Mouse (Mus musculus): ENCODE results near the gene Tapt1. TPM values are rescaled to one million over a fixed set of nuclear protein-coding genes. Genes with fewer than 3 reads are reported as not detected.

Tapt1 gene
- polyA plus RNA-seq, 1 experiment from 2014 or later, result 27.5 TPM

- no peak overlapping the region for H3K9ac ChIP-seq (ENCODE audit: low read depth, low read length)
- DNase-seq (ENCODE audit: low spot score) (no peak), ATAC-seq (ENCODE audit: low FRiP score) (no peak)
- no peaks in the 10 kb centered on the region for H3K9me3 ChIP-seq (ENCODE audit: control insufficient read depth, low read length)
- WGBS, result 79% methylated on average over 7 of the region's 7 CpGs
- H3K36me3 ChIP-seq (ENCODE audit: control insufficient read depth, insufficient read depth, low read length), result no peaks in the 10 kb centered on the region
- no peak overlapping the region for H3K4me2 ChIP-seq (replicated peaks; ENCODE audit: low read depth, low read length)
- no peaks in the 10 kb centered on the region for H3K4me1 ChIP-seq (replicated peaks; ENCODE audit: control insufficient read depth, insufficient read depth, low read length)
- no peaks in the 10 kb centered on the region for H3K27me3 ChIP-seq (ENCODE audit: control insufficient read depth, insufficient read depth, low read length)
- no peak overlapping the region for H3K27ac ChIP-seq (ENCODE audit: low read depth, low read length)
- H3K4me3 ChIP-seq (ENCODE audit: low read depth, low read length), result no peak overlapping the region
Observed at GRCm38 (mm10) chr5:44255756-44256398, 29.5 kb upstream of the Tapt1 start.

GRCm38 (mm10) chr5:44253449-44253848 lies 27.0 kb upstream of the Tapt1 start:
- ATAC-seq (ENCODE audit: low FRiP score), result no peak
- Histone ChIP-seq H3K9ac (ENCODE audit: low read depth, low read length) (no peak overlapping the region), H3K27ac (ENCODE audit: low read depth, low read length) (no peak overlapping the region), H3K36me3 (ENCODE audit: control insufficient read depth, insufficient read depth, low read length) (no peaks in the 10 kb centered on the region), H3K4me2 (replicated peaks; ENCODE audit: low read depth, low read length) (no peak overlapping the region), H3K4me1 (replicated peaks; ENCODE audit: control insufficient read depth, insufficient read depth, low read length) (no peaks in the 10 kb centered on the region), H3K4me3 (ENCODE audit: low read depth, low read length) (no peak overlapping the region), H3K9me3 (ENCODE audit: control insufficient read depth, low read length) (no peaks in the 10 kb centered on the region), H3K27me3 (ENCODE audit: control insufficient read depth, insufficient read depth, low read length) (no peaks in the 10 kb centered on the region)
- DNase-seq (ENCODE audit: low spot score), result no peak
- 89% methylated on average over 6 of the region's 6 CpGs for WGBS

GRCm38 (mm10) chr5:44252395-44252794 lies 26.0 kb upstream of the Tapt1 start:
- 81% methylated on average over 4 of the region's 4 CpGs for WGBS
- Histone ChIP-seq H3K9me3 (ENCODE audit: control insufficient read depth, low read length) (no peaks in the 10 kb centered on the region), H3K27ac (ENCODE audit: low read depth, low read length) (no peak overlapping the region), H3K36me3 (ENCODE audit: control insufficient read depth, insufficient read depth, low read length) (no peaks in the 10 kb centered on the region), H3K27me3 (ENCODE audit: control insufficient read depth, insufficient read depth, low read length) (no peaks in the 10 kb centered on the region), H3K4me3 (ENCODE audit: low read depth, low read length) (no peak overlapping the region), H3K4me1 (replicated peaks; ENCODE audit: control insufficient read depth, insufficient read depth, low read length) (no peaks in the 10 kb centered on the region), H3K4me2 (replicated peaks; ENCODE audit: low read depth, low read length) (no peak overlapping the region), H3K9ac (ENCODE audit: low read depth, low read length) (no peak overlapping the region)
- ATAC-seq (ENCODE audit: low FRiP score) (no peak), DNase-seq (ENCODE audit: low spot score) (no peak)

- Histone ChIP-seq H3K4me2 (replicated peaks; ENCODE audit: low read depth, low read length) (no peak overlapping the region), H3K4me3 (ENCODE audit: low read depth, low read length) (no peak overlapping the region), H3K27me3 (ENCODE audit: control insufficient read depth, insufficient read depth, low read length) (no peaks in the 10 kb centered on the region), H3K36me3 (ENCODE audit: control insufficient read depth, insufficient read depth, low read length) (no peaks in the 10 kb centered on the region), H3K9ac (ENCODE audit: low read depth, low read length) (no peak overlapping the region), H3K27ac (ENCODE audit: low read depth, low read length) (no peak overlapping the region), H3K9me3 (ENCODE audit: control insufficient read depth, low read length) (no peaks in the 10 kb centered on the region), H3K4me1 (replicated peaks; ENCODE audit: control insufficient read depth, insufficient read depth, low read length) (no peaks in the 10 kb centered on the region)
- no peak for DNase-seq (ENCODE audit: low spot score)
- ATAC-seq (ENCODE audit: low FRiP score), result no peak
- 91% methylated on average over 5 of the region's 5 CpGs for WGBS
Observed at GRCm38 (mm10) chr5:44250211-44250955, 24.0 kb upstream of the Tapt1 start.

- no peaks in the 10 kb centered on the region for H3K36me3 ChIP-seq (ENCODE audit: control insufficient read depth, insufficient read depth, low read length)
- H3K4me1 ChIP-seq (replicated peaks; ENCODE audit: control insufficient read depth, insufficient read depth, low read length), result no peaks in the 10 kb centered on the region
- no peak overlapping the region for H3K4me2 ChIP-seq (replicated peaks; ENCODE audit: low read depth, low read length)
- no peaks in the 10 kb centered on the region for H3K9me3 ChIP-seq (ENCODE audit: control insufficient read depth, low read length)
- no peaks in the 10 kb centered on the region for H3K27me3 ChIP-seq (ENCODE audit: control insufficient read depth, insufficient read depth, low read length)
- no peak for DNase-seq (ENCODE audit: low spot score)
- no peak overlapping the region for H3K4me3 ChIP-seq (ENCODE audit: low read depth, low read length)
- ATAC-seq (ENCODE audit: low FRiP score), result no peak
- no peak overlapping the region for H3K27ac ChIP-seq (ENCODE audit: low read depth, low read length)
- WGBS, result 89% methylated on average over 6 of the region's 6 CpGs
- no peak overlapping the region for H3K9ac ChIP-seq (ENCODE audit: low read depth, low read length)
Observed at GRCm38 (mm10) chr5:44249363-44249762, 22.9 kb upstream of the Tapt1 start.

- Histone ChIP-seq H3K36me3 (ENCODE audit: control insufficient read depth, insufficient read depth, low read length) (no peaks in the 10 kb centered on the region), H3K4me1 (replicated peaks; ENCODE audit: control insufficient read depth, insufficient read depth, low read length) (no peaks in the 10 kb centered on the region), H3K9me3 (ENCODE audit: control insufficient read depth, low read length) (no peaks in the 10 kb centered on the region), H3K27me3 (ENCODE audit: control insufficient read depth, insufficient read depth, low read length) (no peaks in the 10 kb centered on the region), H3K4me3 (ENCODE audit: low read depth, low read length) (no peak overlapping the region), H3K9ac (ENCODE audit: low read depth, low read length) (no peak overlapping the region), H3K4me2 (replicated peaks; ENCODE audit: low read depth, low read length) (no peak overlapping the region), H3K27ac (ENCODE audit: low read depth, low read length) (no peak overlapping the region)
- ATAC-seq (ENCODE audit: low FRiP score) (no peak), DNase-seq (ENCODE audit: low spot score) (no peak)
- 32% methylated on average over 11 of the region's 11 CpGs for WGBS
Observed at GRCm38 (mm10) chr5:44246493-44247217, 20.2 kb upstream of the Tapt1 start.

- H3K4me3 ChIP-seq (ENCODE audit: low read depth, low read length), result no peak overlapping the region
- no peaks in the 10 kb centered on the region for H3K4me1 ChIP-seq (replicated peaks; ENCODE audit: control insufficient read depth, insufficient read depth, low read length)
- H3K36me3 ChIP-seq (ENCODE audit: control insufficient read depth, insufficient read depth, low read length), result no peaks in the 10 kb centered on the region
- H3K4me2 ChIP-seq (replicated peaks; ENCODE audit: low read depth, low read length), result no peak overlapping the region
- ATAC-seq (ENCODE audit: low FRiP score), result no peak
- no peak for DNase-seq (ENCODE audit: low spot score)
- no peak overlapping the region for H3K27ac ChIP-seq (ENCODE audit: low read depth, low read length)
- H3K9ac ChIP-seq (ENCODE audit: low read depth, low read length), result no peak overlapping the region
- H3K27me3 ChIP-seq (ENCODE audit: control insufficient read depth, insufficient read depth, low read length), result no peaks in the 10 kb centered on the region
- WGBS, result 75% methylated on average over 7 of the region's 7 CpGs
- H3K9me3 ChIP-seq (ENCODE audit: control insufficient read depth, low read length), result no peaks in the 10 kb centered on the region
Observed at GRCm38 (mm10) chr5:44244894-44245423, 18.5 kb upstream of the Tapt1 start.

GRCm38 (mm10) chr5:44242828-44243227 lies 16.4 kb upstream of the Tapt1 start:
- Histone ChIP-seq H3K9ac (ENCODE audit: low read depth, low read length) (no peak overlapping the region), H3K4me2 (replicated peaks; ENCODE audit: low read depth, low read length) (no peak overlapping the region), H3K4me3 (ENCODE audit: low read depth, low read length) (no peak overlapping the region), H3K4me1 (replicated peaks; ENCODE audit: control insufficient read depth, insufficient read depth, low read length) (no peaks in the 10 kb centered on the region), H3K27me3 (ENCODE audit: control insufficient read depth, insufficient read depth, low read length) (no peaks in the 10 kb centered on the region), H3K9me3 (ENCODE audit: control insufficient read depth, low read length) (no peaks in the 10 kb centered on the region), H3K36me3 (ENCODE audit: control insufficient read depth, insufficient read depth, low read length) (no peaks in the 10 kb centered on the region), H3K27ac (ENCODE audit: low read depth, low read length) (no peak overlapping the region)
- DNase-seq (ENCODE audit: low spot score) (no peak), ATAC-seq (ENCODE audit: low FRiP score) (no peak)
- WGBS, result 89% methylated on average over 4 of the region's 4 CpGs

All from hindbrain, embryonic 11.5 days (tissue).